Mouse (Mus musculus): ENCODE measurements around the gene Gm9945.

Gene Gm9945

DNA sequence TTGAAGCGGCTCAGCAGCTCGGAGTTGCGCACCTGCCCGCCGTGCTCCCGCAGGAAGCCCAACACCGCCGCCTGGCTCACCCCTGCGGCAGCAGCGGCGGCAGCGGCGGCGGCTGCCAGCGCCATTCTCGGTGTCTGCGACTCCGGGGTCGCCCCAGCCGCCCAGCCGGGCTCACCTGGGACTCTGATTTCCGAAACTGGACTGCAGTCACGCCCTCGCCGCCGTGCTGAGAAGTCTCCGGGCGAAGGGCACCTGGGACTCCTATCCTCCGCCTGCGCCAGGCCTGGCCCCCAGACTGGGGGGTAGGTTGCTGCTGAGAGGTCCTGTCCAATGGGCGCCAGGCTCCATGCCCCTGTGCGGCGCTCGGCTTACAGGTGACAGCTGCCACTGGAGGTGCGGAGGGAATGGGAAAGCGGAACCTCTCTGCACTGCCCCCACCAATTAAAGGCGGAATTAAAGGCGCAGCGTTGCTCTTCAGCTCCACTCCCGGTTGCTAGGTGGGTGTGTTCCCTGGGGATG lies at the start of gene Gm9945, which contains the start of gene Sowaha:
TSS of gene Gm9945 (plus strand) at position 384 of the 519 bp plus-strand sequence.
TSS of gene Sowaha (minus strand) at position 492 of the 519 bp plus-strand sequence.
- no peak for DNase-seq (ENCODE audit: extremely low read depth, insufficient read length, low spot score)

DNA sequence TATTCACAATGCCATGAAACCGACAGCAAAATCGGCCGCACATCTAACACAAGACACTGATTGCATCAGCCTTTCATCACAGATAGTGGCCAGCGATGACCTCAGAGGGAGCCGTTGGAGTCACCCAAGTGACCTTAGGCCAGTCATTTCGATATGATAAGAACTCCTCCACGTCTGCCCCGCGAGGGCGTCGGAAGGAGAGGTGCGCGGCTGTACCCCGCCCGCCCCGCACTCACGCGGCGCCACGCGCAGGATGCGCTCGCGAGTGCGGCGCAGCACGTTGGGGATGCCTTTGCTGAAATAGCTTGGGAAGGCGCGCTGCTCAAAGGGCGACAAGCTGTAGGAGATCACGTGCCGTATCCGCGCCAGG lies 49.7 kb upstream of the Gm9945 start:
- peak; percentile 91 for DNase-seq (ENCODE audit: extremely low read depth, insufficient read length, low spot score)

DNA sequence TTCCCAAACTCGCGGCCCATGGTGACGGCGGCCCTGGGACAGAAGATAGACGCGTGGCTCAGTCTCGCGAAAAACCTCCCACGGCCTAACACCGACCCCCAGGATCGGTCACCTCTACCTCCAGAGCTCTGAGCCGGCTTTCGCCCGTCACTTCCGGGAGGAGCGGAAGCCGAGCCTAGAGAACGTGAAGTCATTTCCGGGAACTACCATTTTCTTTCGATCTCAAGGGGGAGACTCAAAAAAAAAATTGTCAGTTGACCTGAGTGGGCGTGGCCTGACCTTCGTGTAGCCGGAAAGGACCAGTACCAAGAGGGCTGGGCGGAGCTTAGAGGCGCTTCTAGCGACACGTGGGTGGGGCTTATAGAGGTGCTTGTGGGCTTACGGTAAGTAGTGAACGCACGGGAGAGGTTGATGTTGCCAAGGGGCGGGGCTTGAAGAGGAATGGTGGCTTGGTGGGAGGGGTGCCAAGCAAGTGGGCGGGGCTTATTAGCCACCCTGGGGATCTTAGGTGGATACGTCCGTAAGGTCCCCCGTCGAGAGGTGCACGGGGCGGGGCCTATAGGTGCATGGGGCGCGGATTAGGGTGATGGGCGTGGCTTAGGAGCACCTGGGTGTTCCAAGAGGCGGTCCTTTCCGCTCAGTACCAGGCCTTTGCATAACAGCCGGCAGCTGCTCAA lies 49.2 kb upstream of the Gm9945 start, which contains the start of the genes Uqcrq and Gdf9:
TSS of gene Uqcrq (minus strand) at position 162 of the 677 bp plus-strand sequence.
TSS of gene Gdf9 (plus strand) at position 354 of the 677 bp plus-strand sequence.
- DNase-seq (ENCODE audit: extremely low read depth, insufficient read length, low spot score): peak; percentile 97

DNA sequence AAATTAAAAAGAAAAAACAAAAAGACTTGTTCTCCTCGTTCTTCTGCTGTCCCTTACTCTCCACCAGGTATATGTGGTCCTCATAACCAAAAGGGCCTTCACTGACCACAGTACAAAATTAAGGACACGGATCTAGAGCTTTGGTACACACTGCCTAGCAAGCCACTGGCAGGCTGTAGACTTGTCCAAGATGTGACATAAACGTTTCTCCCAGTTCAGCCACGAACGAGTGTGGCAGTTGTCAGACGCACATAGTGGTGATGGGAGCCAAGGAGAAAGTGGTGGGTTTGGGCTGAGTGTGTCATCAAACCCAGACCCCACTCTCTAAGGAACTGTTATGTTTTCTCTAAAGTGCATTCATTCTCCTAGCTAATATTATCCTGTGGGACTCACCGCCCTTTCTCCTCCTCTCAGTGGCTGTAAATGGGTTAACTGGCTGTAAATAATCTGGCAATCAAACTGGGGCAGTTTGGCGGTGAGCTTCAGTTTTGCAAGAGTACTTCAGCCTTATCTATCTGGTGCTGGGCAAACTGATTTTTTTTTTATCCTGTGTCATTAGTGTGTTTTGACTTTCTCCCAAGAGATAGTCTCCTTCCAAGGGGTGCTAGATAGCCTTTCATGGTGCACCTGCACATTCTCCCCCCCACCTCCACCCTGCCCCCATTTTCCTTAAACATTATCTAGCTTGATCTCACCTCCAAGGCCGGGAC lies 48.5 kb upstream of the Gm9945 start:
- DNase-seq (ENCODE audit: extremely low read depth, insufficient read length, low spot score): no peak

DNA sequence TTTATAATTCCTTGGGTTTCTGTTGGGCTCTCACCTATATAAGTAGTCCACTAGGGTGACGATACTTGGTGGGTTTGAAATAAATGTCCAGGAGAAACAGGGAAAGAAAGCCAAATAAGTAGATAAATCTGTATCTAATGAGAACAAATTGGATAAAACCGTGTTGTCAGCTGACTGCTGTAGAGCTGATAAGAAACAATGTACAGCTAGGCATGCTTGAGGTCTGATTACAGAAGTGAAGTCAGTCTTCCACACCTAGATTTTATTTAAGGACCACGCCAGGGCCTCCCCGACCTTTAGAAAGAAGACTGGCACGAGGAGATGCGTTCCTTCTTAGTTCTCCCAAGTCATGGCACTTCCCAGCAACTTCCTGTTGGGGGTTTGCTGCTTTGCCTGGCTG lies 46.9 kb upstream of the Gm9945 start:
- no peak for DNase-seq (ENCODE audit: extremely low read depth, insufficient read length, low spot score)

DNA sequence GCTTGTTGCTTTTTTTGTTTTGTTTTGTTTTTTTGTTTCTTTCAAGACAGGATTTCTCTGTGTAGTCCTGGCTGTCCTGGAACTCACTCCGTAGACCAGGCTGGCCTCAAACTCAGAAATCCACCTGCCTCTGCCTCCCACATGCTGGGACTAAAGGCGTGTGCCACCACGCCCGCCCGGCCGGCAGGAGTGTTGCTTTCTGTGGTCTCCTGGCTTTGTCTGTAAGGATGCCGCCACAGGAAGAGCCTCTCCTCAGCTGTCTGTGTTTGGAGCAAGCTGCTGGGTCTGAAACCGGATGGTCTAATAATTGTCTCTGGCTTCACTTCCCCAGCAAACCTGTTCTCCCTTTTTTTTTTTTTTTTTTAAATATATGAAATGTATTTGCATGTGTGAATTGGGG lies 44.5 kb upstream of the Gm9945 start:
- DNase-seq (ENCODE audit: extremely low read depth, insufficient read length, low spot score): no peak

DNA sequence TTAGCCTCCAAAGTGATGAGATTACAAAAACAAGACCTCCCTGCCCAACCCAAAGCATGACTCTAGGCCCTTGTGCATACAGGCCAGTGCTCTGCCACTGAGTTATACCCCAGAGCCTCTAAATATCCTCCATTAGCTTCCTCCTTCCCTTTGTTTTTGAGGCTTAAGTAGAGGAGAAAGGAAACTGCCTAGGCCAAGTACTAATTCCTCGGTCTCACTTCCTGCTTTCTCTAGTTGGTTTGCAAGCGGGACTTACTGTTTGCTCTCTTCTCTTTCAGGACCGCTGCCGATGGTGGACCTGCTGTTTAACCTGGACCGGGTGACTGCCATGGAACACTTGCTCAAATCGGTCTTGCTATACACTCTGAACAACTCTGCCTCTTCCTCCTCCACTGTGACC lies 43.6 kb upstream of the Gm9945 start:
- no peak for DNase-seq (ENCODE audit: extremely low read depth, insufficient read length, low spot score)

DNA sequence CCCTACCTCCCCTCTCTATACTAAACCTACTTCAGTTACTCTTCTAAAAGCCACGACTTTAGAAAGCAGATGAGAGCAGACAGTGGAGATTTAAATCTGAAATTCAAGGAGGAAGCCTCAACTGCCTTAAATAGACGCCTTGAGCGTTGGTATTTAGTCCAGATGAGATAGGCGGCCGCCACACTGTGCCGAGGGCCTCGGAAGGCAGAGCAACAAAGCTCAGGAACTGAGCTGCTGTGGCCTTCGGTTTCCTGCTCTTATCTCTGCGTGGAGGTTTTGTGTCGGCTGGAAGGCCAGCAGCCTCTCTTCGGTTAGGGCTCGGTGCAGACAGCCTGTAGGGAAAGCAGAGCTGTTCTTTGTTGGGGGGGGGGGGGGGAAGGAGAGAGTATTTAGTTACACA lies 38.0 kb upstream of the Gm9945 start:
- no peak for DNase-seq (ENCODE audit: extremely low read depth, insufficient read length, low spot score)

DNA sequence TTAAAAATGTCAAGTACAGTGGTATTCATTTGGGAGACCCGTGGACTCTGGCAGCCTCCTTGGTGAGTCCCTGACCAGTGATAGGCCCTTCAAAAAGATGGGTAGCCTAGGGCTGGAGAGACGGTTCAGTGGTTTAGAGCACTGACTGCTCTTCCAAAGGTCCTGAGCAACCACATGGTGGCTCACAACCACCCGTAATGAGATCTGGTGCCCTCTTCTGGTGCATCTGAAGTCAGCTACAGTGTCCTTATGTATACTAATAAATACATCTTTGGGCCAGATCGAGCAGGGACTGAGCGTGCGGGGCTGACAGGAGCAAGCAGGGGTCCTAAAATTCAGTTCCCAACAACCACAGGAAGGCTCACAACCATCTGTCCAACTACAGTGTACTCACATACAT lies 36.1 kb upstream of the Gm9945 start:
- no peak for DNase-seq (ENCODE audit: extremely low read depth, insufficient read length, low spot score)

DNA sequence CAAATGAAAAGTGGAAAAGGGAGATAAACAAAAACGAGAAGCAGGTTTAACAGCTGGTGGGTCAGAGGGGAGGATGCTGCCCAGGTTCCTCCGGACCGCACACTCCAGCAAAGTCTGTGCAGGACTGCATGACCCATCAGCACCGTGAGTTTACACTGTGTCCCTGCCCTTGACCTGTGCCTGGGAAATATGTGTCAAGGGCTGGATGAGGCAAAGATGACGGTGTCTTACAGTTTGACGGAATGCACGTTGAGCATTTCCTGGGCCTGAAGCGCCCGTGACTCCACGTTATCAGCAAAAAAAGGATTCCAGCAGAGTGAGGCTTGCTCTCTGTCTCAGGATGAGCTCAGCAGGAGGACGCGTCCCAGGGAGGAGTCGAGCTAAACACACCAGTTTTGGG lies 34.4 kb upstream of the Gm9945 start:
- no peak for DNase-seq (ENCODE audit: extremely low read depth, insufficient read length, low spot score)

DNA sequence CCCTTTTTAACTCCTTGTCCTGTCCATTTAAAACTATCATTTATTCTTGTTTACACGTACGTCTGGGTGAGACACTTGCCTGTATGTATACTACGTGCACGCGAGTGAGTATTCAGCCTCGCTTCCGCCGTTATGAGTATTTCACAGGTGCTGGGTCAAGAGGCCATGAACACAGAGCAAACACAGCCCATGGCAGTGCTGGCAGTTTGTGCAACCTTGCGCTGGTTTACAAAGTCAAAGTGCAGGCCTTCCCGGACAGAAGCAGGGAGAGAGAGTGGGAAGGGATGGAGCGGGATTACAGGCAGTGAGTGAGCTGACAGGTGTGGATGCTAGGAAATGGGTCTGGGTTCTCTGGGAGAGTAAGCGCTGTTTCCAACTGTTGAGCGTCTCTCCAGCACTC lies 33.8 kb upstream of the Gm9945 start:
- no peak for DNase-seq (ENCODE audit: extremely low read depth, insufficient read length, low spot score)

DNA sequence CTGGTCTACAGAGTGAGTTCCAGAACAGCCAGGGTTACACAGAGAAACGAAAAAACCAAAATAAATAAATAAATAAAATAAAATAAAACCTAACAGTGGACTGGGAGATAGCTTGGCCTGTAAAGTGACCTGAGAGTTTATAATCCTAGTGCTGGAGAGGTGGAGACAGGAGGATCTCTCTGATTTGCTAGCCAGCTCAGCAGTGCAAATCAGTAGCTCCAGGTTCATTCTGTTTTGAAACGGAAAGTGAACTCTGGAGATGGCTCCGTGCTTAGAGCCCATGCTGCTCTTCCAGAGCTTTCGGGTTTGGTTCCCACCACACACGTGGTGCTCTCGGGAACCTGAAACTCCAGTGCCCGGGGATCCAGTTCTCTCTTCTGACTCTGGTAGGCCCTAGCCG lies 32.0 kb upstream of the Gm9945 start:
- no peak for DNase-seq (ENCODE audit: extremely low read depth, insufficient read length, low spot score)

DNA sequence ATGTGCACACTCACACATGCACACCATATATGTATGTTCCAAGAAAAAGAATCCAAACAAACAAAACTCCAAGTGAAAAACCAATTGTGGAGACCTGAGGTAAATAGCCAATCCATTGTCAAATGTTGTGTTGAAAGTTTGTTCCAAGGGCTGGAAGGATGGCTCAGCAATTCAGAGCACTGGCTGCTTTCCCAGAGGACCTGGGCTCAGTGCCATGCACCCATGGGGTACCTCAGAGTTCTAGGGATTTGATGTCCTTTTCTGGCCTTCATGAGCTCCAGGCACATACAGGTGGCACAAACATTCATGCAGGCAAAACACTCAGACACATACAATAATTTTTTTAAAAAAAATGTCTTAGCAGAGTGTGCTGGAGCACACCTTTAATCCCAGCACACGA lies 31.4 kb upstream of the Gm9945 start:
- DNase-seq (ENCODE audit: extremely low read depth, insufficient read length, low spot score): no peak

DNA sequence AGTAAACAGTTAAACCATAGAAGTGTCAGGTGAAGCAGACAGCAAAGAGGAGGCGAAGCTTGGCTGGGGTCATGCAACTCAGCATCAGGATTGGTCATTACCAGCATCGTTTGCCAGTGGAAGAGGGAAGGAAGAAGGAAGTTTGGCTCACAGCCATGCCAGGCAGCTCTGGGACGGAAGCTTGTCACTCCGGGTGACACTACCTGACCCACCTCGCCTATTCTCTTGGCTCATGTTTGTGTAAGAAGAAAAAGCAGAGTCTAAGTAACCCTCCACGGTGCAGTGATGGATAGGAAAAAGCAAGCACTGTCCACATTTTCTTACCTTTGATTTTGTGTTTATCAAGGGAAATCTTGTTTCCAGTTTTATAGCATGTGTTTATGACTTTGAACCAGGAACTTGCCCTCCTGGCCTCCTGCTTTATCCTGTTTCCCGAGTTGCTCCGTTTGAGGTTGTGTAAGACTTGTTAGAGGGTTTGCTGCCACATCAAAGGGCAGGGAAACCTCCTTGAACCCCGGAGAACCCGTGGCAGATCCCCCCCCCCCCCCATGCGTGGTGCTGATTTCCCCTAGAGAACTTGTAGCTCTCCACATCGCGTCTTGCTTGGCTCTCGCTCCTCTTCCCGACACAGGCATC lies 29.8 kb upstream of the Gm9945 start:
- no peak for DNase-seq (ENCODE audit: extremely low read depth, insufficient read length, low spot score)

DNA sequence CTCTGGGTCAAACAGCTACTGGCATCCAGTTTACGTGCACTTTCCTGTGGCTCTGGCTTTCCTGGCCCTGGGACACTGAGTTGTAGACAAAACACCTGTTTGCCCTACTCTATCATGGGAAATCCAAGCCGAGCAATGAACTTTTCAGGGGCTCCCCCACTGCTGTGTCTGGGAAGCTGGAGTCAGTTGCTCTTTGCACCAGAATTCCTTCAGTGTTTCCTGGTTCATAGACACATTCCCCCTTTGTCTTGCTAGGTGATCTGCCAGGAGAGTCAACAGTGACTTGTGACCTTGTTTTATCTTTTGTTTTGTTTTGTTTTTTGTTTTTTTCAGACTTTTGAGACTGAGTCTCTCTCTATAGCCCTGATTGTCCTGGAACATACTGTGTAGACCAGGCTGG lies 28.6 kb upstream of the Gm9945 start:
- DNase-seq (ENCODE audit: extremely low read depth, insufficient read length, low spot score): no peak

DNA sequence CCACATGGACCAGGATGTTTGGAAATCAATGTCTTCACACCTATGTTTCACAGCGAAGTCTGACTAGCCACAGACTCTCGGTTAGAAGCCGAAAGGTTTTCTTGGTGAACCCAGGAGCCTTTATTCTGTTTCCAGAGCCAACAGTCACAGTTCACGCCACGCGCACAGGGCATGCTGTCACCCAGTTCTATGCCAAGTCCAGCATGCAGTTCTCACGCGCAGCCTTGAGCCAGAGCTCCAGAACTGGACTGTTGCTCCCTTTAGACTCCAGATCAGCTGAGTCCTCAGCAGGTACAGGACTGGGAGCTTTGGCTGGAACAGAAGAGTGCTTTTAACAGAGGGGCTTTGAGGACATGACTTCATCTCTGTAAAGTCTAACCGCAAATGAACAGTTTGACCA lies 27.6 kb upstream of the Gm9945 start:
- no peak for DNase-seq (ENCODE audit: extremely low read depth, insufficient read length, low spot score)

DNA sequence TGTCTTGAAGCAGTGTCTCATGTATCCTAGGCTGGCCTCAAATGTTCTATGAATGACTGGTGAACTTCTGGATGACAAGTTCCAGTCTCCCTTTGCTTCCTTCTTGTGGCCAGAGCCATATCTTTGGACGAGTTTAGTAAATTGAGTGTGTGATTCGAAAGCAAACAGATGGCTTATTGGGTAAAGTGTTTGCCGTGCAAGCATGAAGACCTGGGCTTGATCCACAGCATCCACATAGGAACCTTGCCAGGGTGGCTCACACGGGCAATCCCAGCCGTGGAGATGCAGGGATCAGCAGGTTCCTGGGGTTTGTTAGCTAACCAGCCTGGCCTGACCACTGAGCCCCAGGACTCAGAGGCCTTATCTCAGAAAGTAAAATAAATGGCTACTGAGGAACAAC lies 26.9 kb upstream of the Gm9945 start:
- DNase-seq (ENCODE audit: extremely low read depth, insufficient read length, low spot score): no peak

DNA sequence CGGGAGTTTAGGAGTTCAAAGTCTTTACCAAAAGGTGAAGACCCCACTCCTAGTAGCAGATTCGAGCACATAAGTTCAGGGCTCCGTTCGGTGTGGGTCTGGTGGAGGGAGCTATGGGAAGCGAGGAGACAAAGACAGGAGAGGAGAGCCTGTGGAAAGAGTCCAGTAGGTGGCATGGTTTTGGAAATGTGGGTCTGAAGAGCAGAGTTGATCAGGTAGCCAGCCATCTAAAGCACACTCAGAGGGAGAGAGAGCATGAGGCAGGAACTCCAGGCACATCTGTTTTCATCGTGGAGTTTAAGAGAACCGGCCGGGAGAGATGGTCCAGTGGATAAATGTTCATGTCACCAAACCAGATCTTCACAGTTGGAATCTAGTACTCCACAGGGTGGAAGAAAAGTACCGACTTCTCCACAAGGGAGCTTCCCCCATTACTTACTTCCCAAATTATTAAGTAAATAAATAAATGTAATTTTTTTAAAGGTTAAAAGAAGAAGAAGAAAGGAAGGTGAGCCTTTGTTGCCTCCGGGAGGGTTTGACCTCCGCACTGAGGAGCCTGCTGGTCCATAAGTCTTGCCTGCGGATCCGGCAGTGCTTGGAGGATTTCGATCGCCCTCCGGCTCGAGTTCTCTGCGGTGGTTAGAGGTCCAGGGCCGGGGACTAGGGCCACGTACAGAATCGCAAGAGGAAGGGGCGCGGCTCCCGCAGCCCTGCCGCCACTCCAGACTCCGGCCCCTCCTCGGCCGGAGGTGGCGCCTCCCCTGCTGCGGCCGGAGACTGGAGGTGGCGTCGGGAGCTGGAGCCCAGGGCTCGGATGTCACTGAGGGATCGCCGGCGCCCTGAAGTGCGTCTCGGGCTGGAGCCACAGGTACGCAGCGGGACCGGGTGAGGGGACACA lies 23.2 kb upstream of the Gm9945 start, which contains the start of the genes Gm10447 and Shroom1:
TSS of gene Gm10447 (minus strand) at position 637 of the 898 bp plus-strand sequence.
TSS of gene Shroom1 (plus strand) at position 732 of the 898 bp plus-strand sequence.
- peak; percentile 91 for DNase-seq (ENCODE audit: extremely low read depth, insufficient read length, low spot score)

DNA sequence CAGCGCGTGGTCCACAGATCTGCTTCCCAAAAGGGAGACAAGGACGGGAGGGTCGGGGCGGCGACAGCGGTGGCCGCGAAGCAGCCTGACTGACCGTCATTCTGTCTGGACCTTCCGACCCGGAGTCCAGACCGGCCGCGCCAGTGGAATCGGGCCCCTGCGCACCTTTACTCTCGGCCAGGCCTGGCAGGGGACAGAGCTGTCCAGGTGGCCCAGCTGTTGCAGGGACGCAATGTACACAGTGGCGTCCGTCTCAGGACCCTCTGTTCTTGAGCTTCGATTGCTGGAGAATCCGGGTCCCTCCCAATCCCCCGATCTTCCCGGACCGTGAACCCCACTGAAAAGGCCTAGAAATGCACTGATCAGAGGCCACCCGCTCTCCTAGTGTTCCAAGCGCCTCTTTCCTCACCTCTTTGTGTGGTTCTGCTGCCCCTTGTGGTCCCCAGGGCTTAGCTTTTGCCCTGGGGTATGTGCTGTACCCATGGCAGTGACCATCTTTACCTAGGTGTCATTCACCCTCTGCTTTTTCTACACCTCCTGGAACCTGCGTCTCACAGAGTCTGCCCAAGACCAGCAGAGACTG lies 22.5 kb upstream of the Gm9945 start:
- no peak for DNase-seq (ENCODE audit: extremely low read depth, insufficient read length, low spot score)

DNA sequence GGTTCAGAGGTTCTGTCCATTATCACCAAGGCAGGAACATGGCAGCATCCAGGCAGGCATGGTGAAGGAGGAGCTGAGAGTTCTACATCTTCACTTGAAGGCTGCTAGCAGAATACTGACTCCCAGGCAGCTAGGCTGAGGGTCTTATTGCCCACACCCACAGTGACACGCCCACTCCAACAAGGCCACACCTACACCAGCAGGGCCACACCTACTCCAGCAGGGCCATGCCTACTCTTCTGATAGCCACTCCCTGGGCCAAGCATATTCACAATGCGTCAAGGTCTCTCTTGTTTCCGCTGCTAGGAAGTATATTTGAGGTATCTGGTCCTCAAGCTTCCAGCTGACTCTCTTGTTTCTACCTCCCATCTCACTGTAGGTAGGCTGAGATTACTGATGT lies 21.0 kb upstream of the Gm9945 start:
- no peak for DNase-seq (ENCODE audit: extremely low read depth, insufficient read length, low spot score)
